Mouse (Mus musculus) kidney, embryonic 14.5 days (tissue): ENCODE measurements at regions not wholly inside any gene's neighbourhood (a gene's known extent, or its start where the extent isn't known, plus 50 kb on each side); places are given as distances from the start of the nearest gene placed in this dataset. TPM values are rescaled to one million over a fixed set of nuclear protein-coding genes. Genes with fewer than 3 reads are reported as not detected.

Experiments
- ATAC-seq: fragments of 200-750 bp; cut with Nextera tagmentation; 2 replicates; pipeline ENCODE4 v1.8.0; 2017; ENCODE audit warnings: moderate number of reproducible peaks, mild to moderate bottlenecking, moderate TSS enrichment, moderate library complexity; ENCODE audit not compliant: low FRiP score, low TSS enrichment
- H3K27ac ChIP-seq: fragments of 300-500 bp; sonication (generic); 2 replicates; pipeline ENCODE4 v1.5.1; 2014; ENCODE audit warnings: low read depth, mild to moderate bottlenecking, low read length, moderate library complexity, mixed read lengths
- H3K27me3 ChIP-seq: fragments of 300-500 bp; sonication (generic); 2 replicates; pipeline ENCODE4 v1.6.1; 2014; ENCODE audit warnings: mild to moderate bottlenecking, low read length; ENCODE audit not compliant: control insufficient read depth, insufficient read depth
- H3K36me3 ChIP-seq: fragments of 300-500 bp; sonication (generic); 2 replicates; pipeline ENCODE4 v1.6.1; 2014; ENCODE audit warnings: low read length, mixed read lengths; ENCODE audit not compliant: control insufficient read depth, insufficient read depth
- H3K4me1 ChIP-seq: fragments of 300-500 bp; sonication (generic); 2 replicates; pipeline ENCODE4 v1.6.1; 2014; ENCODE audit warnings: low read length, mixed read lengths; ENCODE audit not compliant: control insufficient read depth, insufficient read depth
- H3K4me2 ChIP-seq: fragments of 300-500 bp; sonication (generic); replicated peaks from 2 replicates; pipeline ENCODE4 v1.6.1; 2014; ENCODE audit warnings: low read depth, mild to moderate bottlenecking, low read length
- H3K4me3 ChIP-seq: fragments of 300-500 bp; sonication (generic); 2 replicates; pipeline ENCODE4 v1.5.1; 2014; ENCODE audit warnings: mild to moderate bottlenecking, low read length
- H3K9ac ChIP-seq: fragments of 300-500 bp; sonication (generic); 2 replicates; pipeline ENCODE4 v1.6.1; 2014; ENCODE audit warnings: low read depth, mild to moderate bottlenecking, low read length, moderate library complexity
- H3K9me3 ChIP-seq: fragments of 300-500 bp; sonication (generic); 2 replicates; pipeline ENCODE4 v1.6.1; 2016; ENCODE audit warnings: low read length; ENCODE audit not compliant: control insufficient read depth
- WGBS: fragments of 180-500 bp; shearing (Covaris S2); extraction: QIAGEN DNeasy Blood & Tissue Kit; methylation state at CpG from one replicate; pipeline ENCODE4 v1.1.7; 2014; 5-methylcytosine and 5-hydroxymethylcytosine counted together
- microRNA-seq: library from miRNA; unstranded; fragments of <30 nt; microRNA quantifications from one replicate; pipeline ENCODE4, GENCODE M21; 2016

DNA sequence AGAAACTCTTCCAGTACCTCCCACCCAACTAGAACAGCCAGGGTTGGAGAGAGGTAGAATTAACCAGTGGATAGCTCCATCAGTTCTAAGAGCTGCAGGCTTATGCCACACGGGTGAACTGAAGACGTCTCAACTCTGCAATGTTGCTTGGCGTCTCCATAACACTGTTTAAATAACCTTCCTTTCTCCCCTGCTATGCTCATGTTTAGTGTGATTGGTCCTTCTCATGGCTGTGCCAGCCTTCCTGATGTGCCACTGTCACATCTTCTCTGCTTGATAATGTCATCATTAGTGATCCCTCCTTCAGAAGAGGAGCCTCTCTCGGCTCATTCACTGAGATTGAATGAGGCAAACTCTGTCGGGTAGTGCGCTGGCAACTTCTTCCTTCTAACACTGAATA, 573.2 kb downstream of the Gm826 start:
- WGBS, result 91% methylated on average over 6 of the region's 6 CpGs
- H3K27me3 ChIP-seq, result no peaks in the 10 kb centered on the region
- no peak overlapping the region for H3K4me2 ChIP-seq
- peaks cover 1% of the 10 kb centered on the region; the same call in 1 of the 2 replicates for H3K4me1 ChIP-seq
- no peak overlapping the region for H3K27ac ChIP-seq
- H3K36me3 ChIP-seq, result no peaks in the 10 kb centered on the region
- ATAC-seq, result no peak
- no peak overlapping the region for H3K9ac ChIP-seq
- H3K9me3 ChIP-seq, result no peaks in the 10 kb centered on the region
- H3K4me3 ChIP-seq, result no peak overlapping the region

DNA sequence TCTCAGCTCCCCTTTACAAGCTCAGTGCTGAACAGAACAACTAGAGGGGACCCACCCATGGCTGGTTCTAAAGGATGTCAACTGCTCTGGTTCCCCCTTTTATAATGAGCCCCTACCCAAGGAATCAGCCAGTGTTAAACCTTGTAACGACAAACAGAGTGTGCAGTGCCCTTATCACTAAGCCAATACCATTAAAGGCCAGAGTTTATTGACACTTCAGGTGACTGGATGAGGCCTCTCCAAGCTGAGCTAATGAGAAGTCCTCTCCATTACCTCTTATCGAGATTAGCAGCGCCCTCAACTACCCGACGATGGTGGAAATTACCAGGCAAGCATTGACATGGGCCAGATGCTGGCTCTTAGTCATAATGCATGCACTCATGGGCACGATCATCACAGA, 570.8 kb downstream of the Gm826 start:
- WGBS, result 75% methylated on average over 6 of the region's 6 CpGs
- no peaks in the 10 kb centered on the region for H3K4me1 ChIP-seq
- H3K4me3 ChIP-seq, result no peak overlapping the region
- no peaks in the 10 kb centered on the region for H3K36me3 ChIP-seq
- H3K27me3 ChIP-seq, result no peaks in the 10 kb centered on the region
- no peaks in the 10 kb centered on the region for H3K9me3 ChIP-seq
- ATAC-seq, result no peak
- H3K9ac ChIP-seq, result no peak overlapping the region
- no peak overlapping the region for H3K27ac ChIP-seq
- H3K4me2 ChIP-seq, result no peak overlapping the region

Small RNA genes lying in the stretch of these regions (microRNA-seq; reads per million reads assigned to microRNA genes)
- gene Gm44319, result not detected
